ENCODE assay signal across 8 mouse cellular contexts in the genomic region with DNA sequence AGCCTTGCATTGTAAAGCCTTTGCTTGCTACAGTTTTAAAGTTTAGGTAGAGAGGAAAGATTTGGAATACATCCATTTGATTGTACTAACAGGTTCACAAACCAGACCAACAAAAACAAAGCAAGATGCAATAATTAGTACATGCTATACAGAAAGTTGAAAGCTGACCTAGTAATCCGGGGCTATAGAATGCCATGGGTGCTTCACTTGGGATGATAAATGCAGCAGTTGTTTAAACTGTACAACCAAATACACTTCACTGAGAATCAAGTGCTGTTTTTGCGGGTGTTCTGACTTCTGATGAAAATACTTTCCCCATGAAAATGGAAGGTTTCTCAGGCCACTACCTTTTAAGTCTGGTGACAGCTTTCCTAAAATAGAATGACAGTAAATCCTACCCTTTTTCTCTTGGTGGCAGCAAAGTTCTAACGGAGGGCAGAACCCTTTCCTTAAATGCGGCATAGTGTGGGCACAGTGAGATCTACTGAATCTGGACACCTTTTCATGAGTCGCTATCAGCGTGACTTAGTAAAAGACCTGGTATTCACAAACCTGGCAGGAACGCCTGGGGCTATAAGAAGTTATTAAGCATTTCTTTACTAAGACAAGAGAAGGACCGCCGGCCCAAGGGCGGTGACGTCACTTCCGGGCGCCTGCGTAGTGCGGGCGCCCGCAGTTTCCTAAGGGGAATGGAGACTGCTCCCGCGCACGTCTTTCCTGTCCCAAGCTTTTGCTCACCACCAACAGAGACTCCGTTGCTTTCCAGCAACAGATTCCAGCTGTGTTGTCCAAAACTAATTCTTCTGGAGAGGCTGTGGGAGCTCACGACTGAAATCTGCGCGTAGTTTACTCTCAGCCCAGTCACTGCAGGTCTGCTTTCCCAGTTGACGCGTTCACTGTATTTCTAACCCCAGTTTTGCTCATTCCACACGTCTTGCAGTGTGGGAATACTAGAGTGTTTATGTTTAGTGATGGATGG. TPM values are rescaled to one million over a fixed set of nuclear protein-coding genes. Genes with fewer than 3 reads are reported as not detected.
DNase-seq lines count a peak whose midpoint lies in the region; ATAC-seq and TF ChIP-seq lines count a peak whose summit lies in the region.

A gene (plus strand): TSS at position 636 of the 979 bp plus-strand sequence.

- DNase-seq in 416B (ENCODE audit: low read depth), result peak; percentile 87
- peak; percentile 85 for DNase-seq in heart, adult 8-10 months (ENCODE audit: low spot score)
- DNase-seq in kidney, adult 9 months, result peak; percentile 84
- DNase-seq in limb, embryonic 14.5 days (ENCODE audit: low spot score), result peak; percentile 94
- peak; percentile 93 for DNase-seq in midbrain, postnatal 0 days (ENCODE audit: low spot score)
- peak; percentile 64 to 76 for DNase-seq in spleen, postnatal 14 days (ENCODE audit: low spot score in 2 of 2)

- no peaks in the 10 kb centered on the region for H3K9me3 ChIP-seq in embryonic facial prominence, embryonic 15.5 days (replicated peaks)
- H3K9me3 ChIP-seq in limb, embryonic 14.5 days (ENCODE audit: control insufficient read depth, low read length), result no peaks in the 10 kb centered on the region
- H3K9me3 ChIP-seq in midbrain, postnatal 0 days (ENCODE audit: low read length), result no peaks in the 10 kb centered on the region

- H3K4me2 ChIP-seq in embryonic facial prominence, embryonic 15.5 days (replicated peaks), result peak within 1 kb of the TSS; percentile 54
- H3K4me2 ChIP-seq in limb, embryonic 14.5 days (replicated peaks; ENCODE audit: low read depth, low read length, severe bottlenecking), result peak within 1 kb of the TSS; percentile 59
- H3K4me2 ChIP-seq in midbrain, postnatal 0 days (ENCODE audit: low read depth, low read length, poor library complexity, severe bottlenecking), result peak within 1 kb of the TSS; percentile 70

- no peaks in the 10 kb centered on the region for H3K27me3 ChIP-seq in embryonic facial prominence, embryonic 15.5 days
- no peaks in the 10 kb centered on the region for H3K27me3 ChIP-seq in limb, embryonic 14.5 days (ENCODE audit: control insufficient read depth, insufficient read depth, low read length)
- H3K27me3 ChIP-seq in midbrain, postnatal 0 days (ENCODE audit: insufficient read depth, low read length), result no peaks in the 10 kb centered on the region

- H3K36me3 ChIP-seq in embryonic facial prominence, embryonic 15.5 days, result peaks cover 5% of the 10 kb centered on the region
- peaks cover 5% of the 10 kb centered on the region; the same call in 1 of the 2 replicates for H3K36me3 ChIP-seq in limb, embryonic 14.5 days (ENCODE audit: control insufficient read depth, insufficient read depth, low read length)
- peaks cover 7% of the 10 kb centered on the region; the same call in 1 of the 2 replicates for H3K36me3 ChIP-seq in midbrain, postnatal 0 days (ENCODE audit: insufficient read depth, low read length)

- WGBS in bone marrow, adult 2 months, result 2% methylated on average over 27 of the region's 27 CpGs
- WGBS in embryonic facial prominence, embryonic 15.5 days, result 2% methylated on average over 27 of the region's 27 CpGs
- WGBS in limb, embryonic 14.5 days, result 3% methylated on average over 27 of the region's 27 CpGs
- 3% methylated on average over 27 of the region's 27 CpGs for WGBS in midbrain, postnatal 0 days

- peak; percentile 91 for ATAC-seq in embryonic facial prominence, embryonic 15.5 days (ENCODE audit: insufficient number of reproducible peaks, low FRiP score, low TSS enrichment, low read depth)
- ATAC-seq in limb, embryonic 14.5 days (ENCODE audit: low FRiP score, low read depth), result peak; percentile 96
- peak; percentile 97 for ATAC-seq in midbrain, postnatal 0 days (ENCODE audit: low FRiP score)

- no peaks in the 10 kb centered on the region for H3K4me1 ChIP-seq in bone marrow, adult 2 months (ENCODE audit: control insufficient read depth, insufficient read depth, low read length)
- 0 out of 2 replicates have a peak, but pooled peaks cover 6% of the 10 kb centered on the region for H3K4me1 ChIP-seq in embryonic facial prominence, embryonic 15.5 days
- H3K4me1 ChIP-seq in limb, embryonic 14.5 days (ENCODE audit: control insufficient read depth, insufficient read depth, low read length), result 0 out of 2 replicates have a peak, but pooled peaks cover 2% of the 10 kb centered on the region
- no peaks in the 10 kb centered on the region for H3K4me1 ChIP-seq in midbrain, postnatal 0 days (ENCODE audit: insufficient read depth, low read length)

- peak within 1 kb of the TSS; percentile 68 for H3K9ac ChIP-seq in embryonic facial prominence, embryonic 15.5 days
- peak within 1 kb of the TSS; percentile 65 for H3K9ac ChIP-seq in limb, embryonic 14.5 days (ENCODE audit: low read depth, low read length, severe bottlenecking)
- peak within 1 kb of the TSS; percentile 74 for H3K9ac ChIP-seq in midbrain, postnatal 0 days (replicated peaks; ENCODE audit: low read length, poor library complexity, severe bottlenecking)

- TF ChIP-seq POLR2A in bone marrow, adult 2 months (IDR thresholded peaks at IDR 0.05; ENCODE audit: borderline replicate concordance, control insufficient read depth, low read depth, low read length), result peak; percentile 34; the same call in 1 of the 2 replicates
- TF ChIP-seq POLR2A in limb, embryonic 14.5 days (IDR thresholded peaks at IDR 0.05; ENCODE audit: borderline replicate concordance, extremely low read depth, insufficient read depth, insufficient read length), result peak; percentile 74; the same call in 1 of the 2 replicates

- TF ChIP-seq CTCF in bone marrow, adult 2 months (IDR thresholded peaks at IDR 0.05; ENCODE audit: control insufficient read depth, insufficient read depth, low read length), result no peak
- peak; percentile 56 for TF ChIP-seq CTCF in midbrain, postnatal 0 days (IDR thresholded peaks at IDR 0.05)

- peak within 1 kb of the TSS; percentile 18 for H3K27ac ChIP-seq in bone marrow, adult 2 months (ENCODE audit: control insufficient read depth, insufficient read depth, low read depth, low read length, poor library complexity)
- H3K27ac ChIP-seq in embryonic facial prominence, embryonic 15.5 days (replicated peaks), result peak within 1 kb of the TSS; percentile 92
- H3K27ac ChIP-seq in limb, embryonic 14.5 days (replicated peaks; ENCODE audit: low read depth, low read length), result peak within 1 kb of the TSS; percentile 82
- peak within 1 kb of the TSS; percentile 77 for H3K27ac ChIP-seq in midbrain, postnatal 0 days (ENCODE audit: low read depth, low read length)

- peak within 1 kb of the TSS; percentile 84 for H3K4me3 ChIP-seq in bone marrow, adult 2 months (replicated peaks; ENCODE audit: control insufficient read depth, low read depth, low read length)
- H3K4me3 ChIP-seq in embryonic facial prominence, embryonic 15.5 days (replicated peaks), result peak within 1 kb of the TSS; percentile 66
- peak within 1 kb of the TSS; percentile 54 for H3K4me3 ChIP-seq in limb, embryonic 14.5 days (replicated peaks; ENCODE audit: low read length)
- peak within 1 kb of the TSS; percentile 68 for H3K4me3 ChIP-seq in midbrain, postnatal 0 days (ENCODE audit: low read depth, low read length)

RNA-seq across cellular contexts. Expression of the gene that starts here (rescaled TPM):
- polyA plus RNA-seq in bone marrow, adult 2 months (2011; ENCODE audit: insufficient read depth, insufficient read length, low replicate concordance, missing spikeins), result 9.9 and 10.3 TPM in 2 replicates
- 17.4 and 19.1 TPM in 2 replicates for polyA plus RNA-seq in embryonic facial prominence, embryonic 15.5 days (2015; fragmentation: Nextera tagmentation; extraction: Ambion mirVana)
- total RNA-seq in heart, adult 8-10 months (2022), result 10 to 100 TPM; 51.9 to 59.8 (median 57.0) TPM
- 13.6 and 16.0 TPM in 2 replicates for polyA plus RNA-seq in limb, embryonic 14.5 days (2012; rRNA removed)
- polyA plus RNA-seq in limb, embryonic 14.5 days (2014; fragmentation: Nextera tagmentation; extraction: Ambion mirVana), result 17.6 and 19.1 TPM in 2 replicates
- 7.2 and 18.5 TPM in 2 replicates for total RNA-seq in midbrain, postnatal 0 days (2014; rRNA removed)
- 17.0 and 19.7 TPM in 2 replicates for polyA plus RNA-seq in midbrain, postnatal 0 days (2015; fragmentation: Nextera tagmentation; extraction: Ambion mirVana)

Comparison
In these comparisons a context has a peak if more than half of its experiments do, and no peak if none do; other contexts are left out.
1. Peak in every context shown above with its lines: DNase-seq, ATAC-seq, H3K4me3 ChIP-seq and H3K27ac ChIP-seq.
2. H3K27ac ChIP-seq: peak in every context shown above with its lines; median percentile 92 in embryonic facial prominence, embryonic 15.5 days; 82 in limb, embryonic 14.5 days; 77 in midbrain, postnatal 0 days; 18 in bone marrow, adult 2 months.